Mouse (Mus musculus) small intestine, adult 10 weeks (tissue): ENCODE data around the gene Zdhhc1. TPM values are rescaled to one million over a fixed set of nuclear protein-coding genes. Genes with fewer than 3 reads are reported as not detected.

Experiments
- polyA plus RNA-seq: library from polyadenylated mRNA; stranded (reverse); fragments of 350-450 nt; fragmentation: Illumina TruSeq; extraction: RNeasy Lipid Tissue Mini Kit (QIAGEN cat#74804); gene quantifications from one replicate; pipeline ENCODE4 v1.2.3, GENCODE M21; 2014; ENCODE audit warnings: low replicate concordance

Zdhhc1 gene
- 0.45 TPM for polyA plus RNA-seq

GRCm38 (mm10) chr8:105496439-105497180 is at the start of gene Zdhhc1:
Zdhhc1 (minus strand) TSS chr8:105496902.

GRCm38 (mm10) chr8:105518436-105519313 is 22.0 kb upstream of the Zdhhc1 start, which contains the start of gene Hsd11b2:
Hsd11b2 (plus strand) TSS chr8:105518755.

GRCm38 (mm10) chr8:105471314-105472015 is 25.2 kb downstream of the Zdhhc1 start, which contains the start of gene Tppp3:
Tppp3 (minus strand) TSS chr8:105471526.

Other genes with a start within 250 kb of the Zdhhc1 start
- gene B3gnt9, start 241.7 kb downstream of the Zdhhc1 start, polyA plus RNA-seq: 1.2 TPM
- 2.2 TPM for gene Tradd, start 232.3 kb downstream of the Zdhhc1 start, polyA plus RNA-seq
- not detected for gene Fbxl8, start 232.3 kb downstream of the Zdhhc1 start, polyA plus RNA-seq
- gene Hsf4, start 227.1 kb downstream of the Zdhhc1 start, polyA plus RNA-seq: not detected
- 0.11 TPM for gene Nol3, start 220.8 kb downstream of the Zdhhc1 start, polyA plus RNA-seq
- not detected for gene 4931428F04Rik, start 207.0 kb downstream of the Zdhhc1 start, polyA plus RNA-seq
- gene Exoc3l, start 200.8 kb downstream of the Zdhhc1 start, polyA plus RNA-seq: not detected
- 6.3 TPM for gene E2f4, start 199.2 kb downstream of the Zdhhc1 start, polyA plus RNA-seq
- gene Elmo3, start 191.3 kb downstream of the Zdhhc1 start, polyA plus RNA-seq: 3.3 TPM
- gene Lrrc29, start 170.6 kb downstream of the Zdhhc1 start, polyA plus RNA-seq: 0.19 TPM
- gene Tmem208, start 170.5 kb downstream of the Zdhhc1 start, polyA plus RNA-seq: 9.5 TPM
- gene Fhod1, start 148.9 kb downstream of the Zdhhc1 start, polyA plus RNA-seq: 0.11 TPM
- gene Slc9a5, start 148.1 kb downstream of the Zdhhc1 start, polyA plus RNA-seq: not detected
- not detected for gene Plekhg4, start 123.6 kb downstream of the Zdhhc1 start, polyA plus RNA-seq
- gene Kctd19, start 83.4 kb downstream of the Zdhhc1 start, polyA plus RNA-seq: not detected
- gene Lrrc36, start 83.3 kb downstream of the Zdhhc1 start, polyA plus RNA-seq: not detected
- not detected for gene Tppp3, start 25.4 kb downstream of the Zdhhc1 start, polyA plus RNA-seq
- 0.89 TPM for gene Hsd11b2, start 21.9 kb upstream of the Zdhhc1 start, polyA plus RNA-seq
- gene Atp6v0d1, start 69.1 kb upstream of the Zdhhc1 start, polyA plus RNA-seq: 8.5 TPM
- gene Ripor1, start 108.4 kb upstream of the Zdhhc1 start, polyA plus RNA-seq: 0.11 TPM
- 64.9 TPM for gene Ctcf, start 139.7 kb upstream of the Zdhhc1 start, polyA plus RNA-seq
- gene Agrp, start 140.5 kb upstream of the Zdhhc1 start, polyA plus RNA-seq: not detected
- gene Carmil2, start 189.4 kb upstream of the Zdhhc1 start, polyA plus RNA-seq: 0.30 TPM
- gene Acd, start 204.2 kb upstream of the Zdhhc1 start, polyA plus RNA-seq: 0.85 TPM
- gene Pard6a, start 204.2 kb upstream of the Zdhhc1 start, polyA plus RNA-seq: not detected
- gene 4933405L10Rik, start 210.8 kb upstream of the Zdhhc1 start, polyA plus RNA-seq: not detected
- gene Enkd1, start 211.3 kb upstream of the Zdhhc1 start, polyA plus RNA-seq: not detected